Mouse (Mus musculus) limb, embryonic 13.5 days (tissue): ENCODE measurements around the gene Mroh3. TPM values are rescaled to one million over a fixed set of nuclear protein-coding genes. Genes with fewer than 3 reads are reported as not detected.

Experiments used
- ATAC-seq: fragments of 200-750 bp; cut with Nextera tagmentation; 2 replicates; pipeline ENCODE4 v1.8.0; 2017; ENCODE audit warnings: low read depth, moderate number of reproducible peaks, moderate TSS enrichment; ENCODE audit not compliant: low FRiP score
- H3K27ac ChIP-seq: fragments of 300-500 bp; sonication (generic); 2 replicates; pipeline ENCODE4 v1.5.1; 2015; ENCODE audit warnings: inconsistent platforms, mild to moderate bottlenecking, moderate library complexity
- H3K27me3 ChIP-seq: fragments of 300-500 bp; sonication (generic); 2 replicates; pipeline ENCODE4 v1.6.1; 2015; ENCODE audit warnings: mild to moderate bottlenecking, inconsistent platforms
- H3K36me3 ChIP-seq: fragments of 300-500 bp; sonication (generic); 2 replicates; pipeline ENCODE4 v1.6.1; 2015; ENCODE audit warnings: inconsistent platforms, mild to moderate bottlenecking, moderate library complexity
- H3K4me1 ChIP-seq: fragments of 300-500 bp; sonication (generic); 2 replicates; pipeline ENCODE4 v1.6.1; 2015; ENCODE audit warnings: inconsistent platforms
- H3K4me2 ChIP-seq: fragments of 300-500 bp; sonication (generic); replicated peaks from 2 replicates; pipeline ENCODE4 v1.6.1; 2015; ENCODE audit warnings: inconsistent platforms, mild to moderate bottlenecking, moderate library complexity
- H3K4me3 ChIP-seq: fragments of 300-500 bp; sonication (generic); 2 replicates; pipeline ENCODE4 v1.5.1; 2015; ENCODE audit warnings: moderate library complexity, mild to moderate bottlenecking, inconsistent platforms
- H3K9ac ChIP-seq: fragments of 300-500 bp; sonication (generic); 2 replicates; pipeline ENCODE4 v1.6.1; 2015; ENCODE audit warnings: mild to moderate bottlenecking, inconsistent platforms
- H3K9me3 ChIP-seq: fragments of 300-500 bp; sonication (generic); 2 replicates; pipeline ENCODE4 v1.6.1; 2016; ENCODE audit warnings: inconsistent platforms
- WGBS: fragments of 180-500 bp; shearing (Covaris S2); methylation state at CpG from one replicate; pipeline ENCODE4 v1.1.7; 2015; 5-methylcytosine and 5-hydroxymethylcytosine counted together
- polyA plus RNA-seq: library from polyadenylated mRNA; unstranded; fragments of >200 nt; fragmentation: Nextera tagmentation; extraction: Ambion mirVana; gene quantifications from 2 replicates; pipeline ENCODE4 v1.2.1, GENCODE M21; 2015

Mroh3 gene
- polyA plus RNA-seq, 1 experiment from 2014 or later, result not detected

GRCm38 (mm10) chr1:136241801-136242200, 29.2 kb upstream of the Mroh3 start:
- 85% methylated on average over 7 of the region's 7 CpGs for whole genome bisulfite sequencing
- H3K9me3 ChIP-seq, result no peaks in the 10 kb centered on the region

DNA sequence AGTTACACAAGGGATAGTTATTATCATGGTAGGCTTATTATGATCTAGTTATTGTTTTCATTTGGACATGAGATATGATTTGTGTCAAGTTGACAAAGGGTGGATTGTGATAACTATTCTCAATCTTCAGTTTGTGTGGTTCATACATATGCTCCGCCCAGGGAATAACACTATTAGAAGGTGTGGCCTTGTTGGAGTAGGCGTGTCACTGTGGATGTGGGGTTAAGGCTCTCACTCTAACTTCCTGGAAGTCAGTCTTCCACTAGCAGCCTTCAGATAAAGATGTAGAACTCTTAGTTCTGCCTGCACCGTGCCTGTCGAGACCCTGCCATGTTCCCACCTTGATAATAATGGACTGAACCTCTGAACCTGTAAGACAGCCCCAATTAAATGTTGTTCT, 25.9 kb upstream of the Mroh3 start:
- Histone ChIP-seq H3K9ac (no peak overlapping the region), H3K9me3 (no peaks in the 10 kb centered on the region), H3K4me2 (no peak overlapping the region), H3K36me3 (no peaks in the 10 kb centered on the region), H3K27me3 (no peaks in the 10 kb centered on the region), H3K4me1 (peaks cover 6% of the 10 kb centered on the region; the same call in 1 of the 2 replicates), H3K27ac (no peak overlapping the region), H3K4me3 (no peak overlapping the region)
- 90% methylated on average over 4 of the region's 4 CpGs for WGBS
- no peak for ATAC-seq

More at GRCm38 (mm10) chr1:136241801-136242200, 29.2 kb upstream of the Mroh3 start:
- no peaks in the 10 kb centered on the region for H3K27me3 ChIP-seq
- no peak for ATAC-seq
- no peaks in the 10 kb centered on the region for H3K4me1 ChIP-seq
- no peak overlapping the region for H3K4me2 ChIP-seq
- no peak overlapping the region for H3K4me3 ChIP-seq
- H3K27ac ChIP-seq, result no peak overlapping the region
- no peaks in the 10 kb centered on the region for H3K36me3 ChIP-seq
- H3K9ac ChIP-seq, result no peak overlapping the region

- no peak for ATAC-seq
- Histone ChIP-seq H3K4me1 (peaks cover 40% of the 10 kb centered on the region), H3K36me3 (no peaks in the 10 kb centered on the region), H3K4me3 (peak overlapping the region; percentile 68), H3K9ac (peak overlapping the region; percentile 78), H3K9me3 (no peaks in the 10 kb centered on the region), H3K4me2 (peak overlapping the region; percentile 81), H3K27ac (peak overlapping the region; percentile 52; the same call in 1 of the 2 replicates), H3K27me3 (no peaks in the 10 kb centered on the region)
- 3% methylated on average over 9 of the region's 9 CpGs for WGBS
Observed at GRCm38 (mm10) chr1:136234595-136235092, 22.0 kb upstream of the Mroh3 start.

DNA sequence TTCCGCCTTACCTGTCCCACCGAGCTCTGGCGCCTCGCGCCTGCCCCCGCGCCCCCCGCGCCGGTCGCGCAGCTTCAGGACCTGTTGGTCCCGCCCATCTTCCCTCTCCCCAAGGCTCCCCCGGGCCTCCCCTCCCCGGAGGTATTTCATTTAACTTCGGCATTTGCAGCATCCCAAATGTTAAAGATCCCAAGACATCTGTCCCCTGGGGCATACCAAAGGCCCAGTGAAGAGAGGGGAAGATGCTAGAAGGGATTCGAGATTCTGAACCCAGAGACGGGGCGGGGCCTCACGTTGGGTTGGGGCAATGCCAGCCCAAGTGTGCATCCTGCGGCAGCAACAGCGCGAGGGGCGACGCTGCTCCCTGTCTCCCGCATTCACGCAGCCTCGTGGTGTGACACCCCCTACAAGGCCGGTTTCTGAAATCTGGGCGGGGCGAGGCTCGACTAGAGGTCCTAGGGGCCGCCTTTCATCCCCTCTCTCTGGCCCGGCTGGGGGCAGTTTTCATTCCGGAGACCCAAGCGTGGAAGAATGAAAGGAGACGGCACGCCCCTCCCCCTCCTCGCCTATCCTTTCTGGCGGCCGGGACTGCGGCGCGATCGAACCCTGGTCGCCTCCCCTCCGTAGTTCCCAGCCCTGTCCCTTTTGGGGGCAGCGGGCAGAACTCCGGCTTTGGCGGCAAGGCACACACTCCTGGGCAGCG, 21.4 kb upstream of the Mroh3 start, which contains the start of gene Inava:
Gene Inava (minus strand): TSS at position 373 of the 703 bp plus-strand sequence.
- peak; percentile 81 for ATAC-seq
- peak within 1 kb of the TSS; percentile 81 for H3K4me2 ChIP-seq
- peaks cover 46% of the 10 kb centered on the region for H3K4me1 ChIP-seq
- peak within 1 kb of the TSS; percentile 78 for H3K9ac ChIP-seq
- peak within 1 kb of the TSS; percentile 68 for H3K4me3 ChIP-seq
- no peaks in the 10 kb centered on the region for H3K27me3 ChIP-seq
- H3K9me3 ChIP-seq, result no peaks in the 10 kb centered on the region
- 0% methylated on average over 43 of the region's 51 CpGs for WGBS
- no peaks in the 10 kb centered on the region for H3K36me3 ChIP-seq
- peak within 1 kb of the TSS; percentile 52 for H3K27ac ChIP-seq

GRCm38 (mm10) chr1:136232986-136233790, 20.6 kb upstream of the Mroh3 start:
- Histone ChIP-seq H3K36me3 (peaks cover under 1% of the 10 kb centered on the region; the same call in 1 of the 2 replicates), H3K27me3 (no peaks in the 10 kb centered on the region), H3K4me1 (peaks cover 54% of the 10 kb centered on the region), H3K9me3 (no peaks in the 10 kb centered on the region), H3K9ac (peak overlapping the region; percentile 78), H3K4me3 (peak overlapping the region; percentile 68), H3K27ac (peak overlapping the region; percentile 23), H3K4me2 (peak overlapping the region; percentile 81)
- under 1% methylated on average over 23 of the region's 23 CpGs for WGBS
- ATAC-seq, result no peak

DNA sequence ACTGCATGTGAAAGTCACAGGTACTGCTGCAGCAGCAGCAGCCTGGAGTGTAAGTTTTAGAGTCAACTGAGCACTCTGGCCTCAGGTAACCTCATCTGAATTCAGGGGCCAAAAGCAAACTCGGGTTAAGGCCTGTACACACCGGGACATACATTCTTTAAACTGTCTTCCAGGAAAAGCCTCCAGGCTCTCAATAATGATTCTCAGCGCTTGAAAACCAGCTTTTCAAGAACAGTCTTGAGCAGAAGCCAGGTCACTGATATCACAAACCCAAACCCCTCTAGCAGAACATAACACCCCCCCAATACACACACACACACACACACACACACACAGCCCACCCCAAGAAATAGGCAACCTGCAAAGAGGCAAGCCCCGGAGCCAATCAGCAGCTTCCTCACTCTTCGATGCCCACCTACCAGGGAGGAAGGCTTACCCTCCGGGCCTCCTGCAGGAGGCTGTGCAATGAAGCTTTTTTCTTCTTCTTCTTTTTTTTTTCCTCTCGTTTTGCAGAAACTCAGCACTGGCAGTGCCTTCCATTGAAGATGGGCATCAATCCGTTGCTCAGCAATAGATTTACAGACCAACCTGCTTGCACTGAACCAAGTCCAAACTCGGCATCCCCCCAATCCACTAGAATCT, 19.8 kb upstream of the Mroh3 start:
- ATAC-seq, result no peak
- Histone ChIP-seq H3K27ac (peak overlapping the region; percentile 23; the same call in 1 of the 2 replicates), H3K4me1 (peaks cover 60% of the 10 kb centered on the region)

GRCm38 (mm10) chr1:136231596-136231995, 19.0 kb upstream of the Mroh3 start:
- Histone ChIP-seq H3K27me3 (no peaks in the 10 kb centered on the region), H3K4me2 (peak overlapping the region; percentile 81), H3K9me3 (no peaks in the 10 kb centered on the region), H3K27ac (peak overlapping the region; percentile 23; the same call in 1 of the 2 replicates), H3K36me3 (peaks cover 17% of the 10 kb centered on the region), H3K4me3 (peak overlapping the region; percentile 68), H3K9ac (peak overlapping the region; percentile 78), H3K4me1 (peaks cover 60% of the 10 kb centered on the region)
- ATAC-seq, result no peak
- WGBS, result 6% methylated on average over 6 of the region's 6 CpGs

More for the DNA sequence above, 19.8 kb upstream of the Mroh3 start:
- Histone ChIP-seq H3K9me3 (no peaks in the 10 kb centered on the region), H3K27me3 (no peaks in the 10 kb centered on the region), H3K4me3 (peak overlapping the region; percentile 68), H3K4me2 (peak overlapping the region; percentile 81), H3K36me3 (peaks cover 9% of the 10 kb centered on the region; the same call in 1 of the 2 replicates), H3K9ac (peak overlapping the region; percentile 78)
- 2% methylated on average over 9 of the region's 9 CpGs for WGBS

GRCm38 (mm10) chr1:136230201-136230600, 17.6 kb upstream of the Mroh3 start:
- Histone ChIP-seq H3K9ac (peak overlapping the region; percentile 78), H3K27me3 (no peaks in the 10 kb centered on the region), H3K27ac (peak overlapping the region; percentile 70; the same call in 1 of the 2 replicates), H3K4me1 (peaks cover 60% of the 10 kb centered on the region), H3K4me3 (peak overlapping the region; percentile 68), H3K4me2 (peak overlapping the region; percentile 81), H3K9me3 (no peaks in the 10 kb centered on the region), H3K36me3 (peaks cover 31% of the 10 kb centered on the region)
- no peak for ATAC-seq
- 14% methylated on average over 11 of the region's 11 CpGs for WGBS

- Histone ChIP-seq H3K9me3 (no peaks in the 10 kb centered on the region), H3K27me3 (no peaks in the 10 kb centered on the region), H3K4me2 (peak overlapping the region; percentile 81), H3K27ac (no peak overlapping the region), H3K9ac (peak overlapping the region; percentile 25; the same call in 1 of the 2 replicates), H3K36me3 (peaks cover 43% of the 10 kb centered on the region), H3K4me3 (no peak overlapping the region; the same call in 1 of the 2 replicates), H3K4me1 (peaks cover 55% of the 10 kb centered on the region)
- WGBS, result 28% methylated on average over 6 of the region's 6 CpGs
- no peak for ATAC-seq
Observed at GRCm38 (mm10) chr1:136229040-136229373, 16.4 kb upstream of the Mroh3 start.

- Histone ChIP-seq H3K9me3 (no peaks in the 10 kb centered on the region), H3K36me3 (peaks cover 48% of the 10 kb centered on the region), H3K4me2 (peak overlapping the region; percentile 81), H3K27ac (peak overlapping the region; percentile 15; the same call in 1 of the 2 replicates), H3K9ac (peak overlapping the region; percentile 25), H3K4me3 (no peak overlapping the region), H3K4me1 (peaks cover 55% of the 10 kb centered on the region), H3K27me3 (no peaks in the 10 kb centered on the region)
- no peak for ATAC-seq
- 26% methylated on average over 13 of the region's 13 CpGs for WGBS
Observed at GRCm38 (mm10) chr1:136228328-136229039, 15.9 kb upstream of the Mroh3 start.

GRCm38 (mm10) chr1:136227870-136228269, 15.2 kb upstream of the Mroh3 start:
- H3K9me3 ChIP-seq, result no peaks in the 10 kb centered on the region
- no peak for ATAC-seq
- no peaks in the 10 kb centered on the region for H3K27me3 ChIP-seq
- no peak overlapping the region for H3K4me3 ChIP-seq
- H3K36me3 ChIP-seq, result peaks cover 51% of the 10 kb centered on the region
- peaks cover 53% of the 10 kb centered on the region for H3K4me1 ChIP-seq
- WGBS, result 83% methylated on average over 4 of the region's 4 CpGs
- no peak overlapping the region for H3K9ac ChIP-seq
- 0 out of 2 replicates have a peak overlapping the region, but pooled peaks have one; percentile 15 for H3K27ac ChIP-seq
- H3K4me2 ChIP-seq, result no peak overlapping the region
